Comparison of ENCODE assay signal across 9 mouse cellular contexts in genomic region chr1:189727346-189727883, GRCm38 (mm10). TPM values are rescaled to one million over a fixed set of nuclear protein-coding genes. Genes with fewer than 3 reads are reported as not detected.
DNase-seq lines count a peak whose midpoint lies in the region; ATAC-seq lines count a peak whose summit lies in the region.
"Had no signal": no experiment of that assay in that cellular context is flagged by ENCODE, and none has a peak within 500 bp of the region (broad histone marks: within the 10 kb centered on the region; RNA-seq: fewer than 3 reads in every experiment).

No protein-coding gene starts in this region.

- DNase-seq in left cerebral cortex, postnatal 4 days: peak; percentile 15
- DNase-seq in left cerebral cortex, adult 9 months (ENCODE audit: low spot score in 2 of 2): no peak
- DNase-seq in heart, postnatal 4 days: peak; percentile 82
- peak; percentile 51 for DNase-seq in thymus, postnatal 4 days
- DNase-seq in right cerebral cortex, postnatal 36 days (ENCODE audit: low spot score in 2 of 2): no peak

- peaks cover 17% of the 10 kb centered on the region for H3K4me1 ChIP-seq in forebrain, embryonic 13.5 days
- H3K4me1 ChIP-seq in limb, embryonic 13.5 days: peaks cover 47% of the 10 kb centered on the region
- peaks cover 21% of the 10 kb centered on the region for H3K4me1 ChIP-seq in midbrain, embryonic 15.5 days

- H3K27me3 ChIP-seq in forebrain, embryonic 13.5 days: peaks cover 64% of the 10 kb centered on the region
- H3K27me3 ChIP-seq in limb, embryonic 13.5 days: no peaks in the 10 kb centered on the region
- H3K27me3 ChIP-seq in midbrain, embryonic 15.5 days (replicated peaks): peaks cover 42% of the 10 kb centered on the region
- H3K27me3 ChIP-seq: CH12.LX had no signal

- H3K4me2 ChIP-seq in forebrain, embryonic 13.5 days: peak overlapping the region; percentile 74
- peak overlapping the region; percentile 82 for H3K4me2 ChIP-seq in limb, embryonic 13.5 days (replicated peaks)
- peak overlapping the region; percentile 99 for H3K4me2 ChIP-seq in midbrain, embryonic 15.5 days

- intact Hi-C loops in left cerebral cortex, postnatal 4 days (cut with DNase I): no loop called here

- H3K36me3 ChIP-seq in forebrain, embryonic 13.5 days (ENCODE audit: poor library complexity, severe bottlenecking): no peaks in the 10 kb centered on the region
- H3K36me3 ChIP-seq in limb, embryonic 13.5 days: no peaks in the 10 kb centered on the region
- H3K36me3 ChIP-seq in midbrain, embryonic 15.5 days (replicated peaks): no peaks in the 10 kb centered on the region

- H3K9ac ChIP-seq in forebrain, embryonic 13.5 days: peak overlapping the region; percentile 65; the same call in 1 of the 2 replicates
- H3K9ac ChIP-seq in limb, embryonic 13.5 days: peak overlapping the region; percentile 93
- peak overlapping the region; percentile 44; the same call in 1 of the 2 replicates for H3K9ac ChIP-seq in midbrain, embryonic 15.5 days

- no peak overlapping the region for H3K27ac ChIP-seq in forebrain, embryonic 13.5 days
- H3K27ac ChIP-seq in limb, embryonic 13.5 days: peak overlapping the region; percentile 98
- H3K27ac ChIP-seq in midbrain, embryonic 15.5 days: 0 out of 2 replicates have a peak overlapping the region, but pooled peaks have one; percentile 10

- H3K9me3 ChIP-seq in forebrain, embryonic 13.5 days (replicated peaks): peaks cover 3% of the 10 kb centered on the region; the same call in 1 of the 2 replicates
- H3K9me3 ChIP-seq in limb, embryonic 13.5 days: no peaks in the 10 kb centered on the region
- no peaks in the 10 kb centered on the region for H3K9me3 ChIP-seq in midbrain, embryonic 15.5 days

- ATAC-seq in forebrain, embryonic 13.5 days: peak; percentile 5
- ATAC-seq in limb, embryonic 13.5 days (ENCODE audit: low FRiP score, low read depth): peak; percentile 64
- peak; percentile 65 for ATAC-seq in midbrain, embryonic 15.5 days (replicated peaks)

- peak overlapping the region; percentile 50 for H3K4me3 ChIP-seq in forebrain, embryonic 13.5 days
- H3K4me3 ChIP-seq in limb, embryonic 13.5 days: peak overlapping the region; percentile 85
- peak overlapping the region; percentile 48 for H3K4me3 ChIP-seq in midbrain, embryonic 15.5 days

- 2% methylated on average over 22 of the region's 22 CpGs for WGBS in forebrain, embryonic 13.5 days
- 1% methylated on average over 22 of the region's 22 CpGs for WGBS in limb, embryonic 13.5 days
- WGBS in midbrain, embryonic 15.5 days: 1% methylated on average over 22 of the region's 22 CpGs

RNA-seq across cellular contexts. Expression of gene Ptpn14, which starts 0.7 kb away (rescaled TPM):
- total RNA-seq in left cerebral cortex, postnatal 4 days (2021): 1 to 10 TPM; 6.4 to 6.5 TPM
- 1.2 and 1.3 TPM in 2 replicates for polyA plus RNA-seq in forebrain, embryonic 13.5 days (2015; fragmentation: Nextera tagmentation; extraction: Ambion mirVana)
- total RNA-seq in heart, postnatal 4 days (2021): 10 to 100 TPM; 31.0 to 33.3 TPM
- polyA plus RNA-seq in limb, embryonic 13.5 days (2015; fragmentation: Nextera tagmentation; extraction: Ambion mirVana): 10.7 and 11.1 TPM in 2 replicates
- 1.5 and 2.1 TPM in 2 replicates for polyA plus RNA-seq in midbrain, embryonic 15.5 days (2015; fragmentation: Nextera tagmentation; extraction: Ambion mirVana)

RNA-seq across cellular contexts. Expression of gene Cenpf, which starts 39.5 kb away (rescaled TPM):
- 1 to 10 TPM; 7.2 to 8.1 TPM for total RNA-seq in left cerebral cortex, postnatal 4 days (2021)
- polyA plus RNA-seq in forebrain, embryonic 13.5 days (2015; fragmentation: Nextera tagmentation; extraction: Ambion mirVana): 119 and 123 TPM in 2 replicates
- total RNA-seq in heart, postnatal 4 days (2021): 10 to 100 TPM; 49.5 to 65.6 TPM
- polyA plus RNA-seq in limb, embryonic 13.5 days (2015; fragmentation: Nextera tagmentation; extraction: Ambion mirVana): 88.0 and 92.3 TPM in 2 replicates
- polyA plus RNA-seq in midbrain, embryonic 15.5 days (2015; fragmentation: Nextera tagmentation; extraction: Ambion mirVana): 12.0 and 18.7 TPM in 2 replicates

Comparison
In these comparisons a context has a peak if more than half of its experiments do, and no peak if none do; other contexts are left out.
1. DNase-seq: peak in left cerebral cortex, postnatal 4 days (single experiment), heart, postnatal 4 days (single experiment) and thymus, postnatal 4 days (single experiment); none in left cerebral cortex, adult 9 months (0 of 2) and right cerebral cortex, postnatal 36 days (0 of 2).
2. ATAC-seq: peak in every context shown above with its lines; median percentile 65 in midbrain, embryonic 15.5 days; 64 in limb, embryonic 13.5 days; 5 in forebrain, embryonic 13.5 days.
3. Peak in every context shown above with its lines, with median percentiles within 50 percentile points of each other: H3K4me2 ChIP-seq, H3K4me3 ChIP-seq and H3K9ac ChIP-seq.